Comparison of ENCODE assay signal across 11 mouse cellular contexts in genomic region chr17:48512614-48513281, GRCm38 (mm10). TPM values are rescaled to one million over a fixed set of nuclear protein-coding genes. Genes with fewer than 3 reads are reported as not detected.
DNase-seq lines count a peak whose midpoint lies in the region; ATAC-seq lines count a peak whose summit lies in the region.
"Had no signal": no experiment of that assay in that cellular context is flagged by ENCODE, and none has a peak within 500 bp of the region (broad histone marks: within the 10 kb centered on the region; RNA-seq: fewer than 3 reads in every experiment).

No protein-coding gene starts in this region.

- no peak overlapping the region for H3K4me3 ChIP-seq in kidney, embryonic 14.5 days (ENCODE audit: low read length)
- no peak overlapping the region for H3K4me3 ChIP-seq in forebrain, embryonic 15.5 days
- no peak overlapping the region for H3K4me3 ChIP-seq in stomach, embryonic 16.5 days (replicated peaks; ENCODE audit: low read length)
- H3K4me3 ChIP-seq: limb, embryonic 12.5 days had no signal

- no peak overlapping the region for H3K9ac ChIP-seq in kidney, embryonic 14.5 days (ENCODE audit: low read depth, low read length)
- no peak overlapping the region for H3K9ac ChIP-seq in forebrain, embryonic 15.5 days (replicated peaks)
- no peak overlapping the region for H3K9ac ChIP-seq in stomach, embryonic 16.5 days (ENCODE audit: low read length)
- H3K9ac ChIP-seq: limb, embryonic 12.5 days had no signal

- H3K4me1 ChIP-seq in kidney, embryonic 14.5 days (ENCODE audit: control insufficient read depth, insufficient read depth, low read length): peaks cover 16% of the 10 kb centered on the region
- peaks cover 9% of the 10 kb centered on the region for H3K4me1 ChIP-seq in forebrain, embryonic 15.5 days
- no peaks in the 10 kb centered on the region for H3K4me1 ChIP-seq in stomach, embryonic 16.5 days (ENCODE audit: control insufficient read depth, insufficient read depth, low read length)

- H3K27me3 ChIP-seq in kidney, embryonic 14.5 days (ENCODE audit: control insufficient read depth, insufficient read depth, low read length): no peaks in the 10 kb centered on the region
- no peaks in the 10 kb centered on the region for H3K27me3 ChIP-seq in forebrain, embryonic 15.5 days
- no peaks in the 10 kb centered on the region for H3K27me3 ChIP-seq in stomach, embryonic 16.5 days (ENCODE audit: control insufficient read depth, insufficient read depth, low read length)
- H3K27me3 ChIP-seq: limb, embryonic 12.5 days had no signal

- ATAC-seq in kidney, embryonic 14.5 days (ENCODE audit: low FRiP score, low TSS enrichment): peak; percentile 71
- peak; percentile 91 for ATAC-seq in forebrain, embryonic 15.5 days (replicated peaks)
- peak; percentile 21; the same call in 1 of the 2 replicates for ATAC-seq in stomach, embryonic 16.5 days (ENCODE audit: insufficient read depth, low FRiP score)
- ATAC-seq: CD4-positive, CD25-positive, alpha-beta regulatory T cell, adult 4 months had no signal

- no peaks in the 10 kb centered on the region for H3K36me3 ChIP-seq in kidney, embryonic 14.5 days (ENCODE audit: control insufficient read depth, insufficient read depth, low read length)
- H3K36me3 ChIP-seq in forebrain, embryonic 15.5 days: no peaks in the 10 kb centered on the region
- H3K36me3 ChIP-seq in stomach, embryonic 16.5 days (ENCODE audit: control insufficient read depth, insufficient read depth, low read length): no peaks in the 10 kb centered on the region
- H3K36me3 ChIP-seq: limb, embryonic 12.5 days had no signal

- H3K4me2 ChIP-seq in kidney, embryonic 14.5 days (replicated peaks; ENCODE audit: low read depth, low read length): peak overlapping the region; percentile 12; the same call in 1 of the 2 replicates
- H3K4me2 ChIP-seq in forebrain, embryonic 15.5 days (replicated peaks): 0 out of 2 replicates have a peak overlapping the region, but pooled peaks have one; percentile 0
- no peak overlapping the region for H3K4me2 ChIP-seq in stomach, embryonic 16.5 days (ENCODE audit: low read depth, low read length)
- H3K4me2 ChIP-seq: limb, embryonic 12.5 days had no signal

- no peak overlapping the region for H3K27ac ChIP-seq in kidney, embryonic 14.5 days (ENCODE audit: low read depth, low read length)
- no peak overlapping the region for H3K27ac ChIP-seq in forebrain, embryonic 15.5 days (replicated peaks)
- H3K27ac ChIP-seq in stomach, embryonic 16.5 days (ENCODE audit: low read length): no peak overlapping the region
- H3K27ac ChIP-seq: limb, embryonic 12.5 days had no signal

- no peaks in the 10 kb centered on the region for H3K9me3 ChIP-seq in kidney, embryonic 14.5 days (ENCODE audit: control insufficient read depth, low read length)
- H3K9me3 ChIP-seq in forebrain, embryonic 15.5 days: no peaks in the 10 kb centered on the region
- no peaks in the 10 kb centered on the region for H3K9me3 ChIP-seq in stomach, embryonic 16.5 days (replicated peaks; ENCODE audit: control insufficient read depth, low read length)
- H3K9me3 ChIP-seq: limb, embryonic 12.5 days had no signal

- 31% methylated on average over 18 of the region's 18 CpGs for WGBS in kidney, embryonic 14.5 days
- 33% methylated on average over 18 of the region's 18 CpGs for WGBS in forebrain, embryonic 15.5 days
- WGBS in stomach, embryonic 16.5 days: 48% methylated on average over 18 of the region's 18 CpGs

- DNase-seq in kidney, adult 18-20 months: no peak
- peak; percentile 2 for DNase-seq in lung, postnatal 14 days
- DNase-seq in spleen, postnatal 36 days (ENCODE audit: low spot score in 2 of 2): no peak
- DNase-seq in cerebellum, adult 18-20 months: no peak
- DNase-seq in c-Kit-positive CD71-positive TER-119-positive erythroid progenitor cells, embryonic 14.5 days (ENCODE audit: low spot score): no peak
- DNase-seq: adrenal gland, postnatal 25 days had no signal

RNA-seq across cellular contexts. Expression of gene Unc5cl, which starts 58.0 kb away (rescaled TPM):
- 3.5 and 4.7 TPM in 2 replicates for polyA plus RNA-seq in kidney, embryonic 14.5 days (2014; fragmentation: Nextera tagmentation; extraction: Ambion mirVana)
- polyA plus RNA-seq in forebrain, embryonic 15.5 days (2015; fragmentation: Nextera tagmentation; extraction: Ambion mirVana): 0.17 and 0.24 TPM in 2 replicates
- polyA plus RNA-seq in stomach, embryonic 16.5 days (2015; fragmentation: Nextera tagmentation; extraction: Ambion mirVana): 13.7 and 13.8 TPM in 2 replicates

Comparison
In these comparisons a context has a peak if more than half of its experiments do, and no peak if none do; other contexts are left out.
1. ATAC-seq: peak in every context shown above with its lines; median percentile 91 in forebrain, embryonic 15.5 days; 71 in kidney, embryonic 14.5 days; 21 in stomach, embryonic 16.5 days.